Mouse (Mus musculus): ENCODE data around the gene Abcb9.
A peak's percentile ranks its signal among the peaks of the same experiment; 100 is the strongest.
"Not testable (repeated sequence)": the region's sequence is repeated elsewhere in the genome, so short reads cannot be mapped to it uniquely, and the experiment has no call there.

Abcb9 gene

DNA sequence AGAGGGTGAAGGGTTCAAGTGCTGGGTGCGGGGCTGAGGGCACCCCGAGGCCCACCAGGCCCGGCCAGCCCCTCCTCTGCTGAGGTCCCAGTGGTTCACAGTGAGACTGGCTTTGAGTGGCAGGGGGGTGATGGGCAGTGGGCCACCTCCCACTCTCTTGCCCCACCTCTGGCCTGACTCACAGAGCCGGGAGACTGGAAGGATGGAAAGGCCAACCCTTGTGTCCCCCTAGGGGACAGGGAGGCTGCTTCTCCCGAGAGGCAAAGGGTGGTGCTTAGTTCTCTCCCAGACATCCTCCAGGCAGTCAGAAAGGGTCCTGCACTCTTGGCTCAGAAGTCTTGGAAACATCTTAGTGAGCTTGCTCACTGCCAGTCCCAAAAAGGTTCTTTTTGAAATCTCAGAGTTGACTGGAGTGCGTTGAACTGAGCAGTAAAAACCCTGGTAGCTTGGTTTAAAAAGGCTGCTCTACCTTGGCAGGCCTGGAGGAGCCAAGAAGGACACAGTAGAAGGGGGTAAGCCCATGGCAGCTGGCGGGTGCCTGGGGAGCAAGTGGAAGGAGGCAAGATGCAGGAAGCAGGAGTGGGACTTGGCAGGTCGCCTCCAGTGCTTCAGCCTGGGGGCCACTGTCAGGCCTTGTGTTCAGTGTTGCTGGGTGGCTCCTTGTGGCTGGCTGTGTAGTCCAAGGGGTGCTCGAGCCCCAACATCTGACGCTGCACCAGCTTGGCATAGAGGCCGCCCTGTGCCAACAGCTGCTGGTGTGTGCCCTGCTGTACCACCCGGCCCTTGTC is 33.4 kb downstream of the Abcb9 start:
- no peak for DNase-seq (ENCODE audit: extremely low read depth, low read depth, low spot score)

DNA sequence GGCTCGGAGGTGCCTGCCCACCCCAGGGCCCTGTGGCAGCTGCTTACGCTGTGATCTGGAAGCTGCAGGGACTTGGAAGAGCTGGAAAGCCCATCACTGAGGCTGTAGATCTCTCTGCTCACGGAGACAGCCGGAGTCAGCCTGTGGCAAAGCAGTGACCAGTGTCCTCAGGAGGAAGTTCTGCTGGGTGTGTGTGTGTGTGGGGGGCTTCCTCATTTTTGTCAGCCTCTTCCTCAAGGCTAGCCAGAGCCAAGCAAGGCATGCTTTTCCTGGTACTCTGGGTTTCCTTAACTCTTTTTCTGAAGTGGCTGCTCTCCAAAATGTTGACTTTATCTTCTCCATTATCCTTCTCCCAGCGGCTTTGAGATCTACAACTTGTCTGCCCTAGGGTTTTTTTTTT is 35.9 kb downstream of the Abcb9 start:
- DNase-seq (ENCODE audit: extremely low read depth, low read depth, low spot score) = no peak

GRCm38 (mm10) chr5:124058749-124059148 is 36.8 kb downstream of the Abcb9 start:
- no peak for DNase-seq (ENCODE audit: extremely low read depth, low read depth, low spot score)

DNA sequence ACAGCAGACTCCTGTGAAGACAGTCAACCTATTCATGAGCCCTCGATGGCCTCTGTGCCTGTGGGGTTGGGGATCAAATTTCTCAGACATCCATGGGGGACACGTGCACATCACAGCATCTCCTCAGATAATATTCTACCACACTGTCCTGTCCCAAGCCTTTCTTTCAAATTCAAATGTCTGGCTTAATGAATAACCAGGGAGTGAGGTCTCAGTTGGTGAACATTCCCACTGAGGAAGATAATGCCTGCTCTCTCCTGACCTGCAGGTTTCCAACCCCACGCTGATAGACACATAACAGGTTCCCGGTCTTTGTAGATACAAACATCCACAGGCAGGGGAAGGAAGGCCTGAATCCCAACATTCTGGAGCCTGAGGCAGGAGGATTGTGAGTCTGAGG is 38.6 kb downstream of the Abcb9 start:
- DNase-seq (ENCODE audit: extremely low read depth, low read depth, low spot score) = no peak

DNA sequence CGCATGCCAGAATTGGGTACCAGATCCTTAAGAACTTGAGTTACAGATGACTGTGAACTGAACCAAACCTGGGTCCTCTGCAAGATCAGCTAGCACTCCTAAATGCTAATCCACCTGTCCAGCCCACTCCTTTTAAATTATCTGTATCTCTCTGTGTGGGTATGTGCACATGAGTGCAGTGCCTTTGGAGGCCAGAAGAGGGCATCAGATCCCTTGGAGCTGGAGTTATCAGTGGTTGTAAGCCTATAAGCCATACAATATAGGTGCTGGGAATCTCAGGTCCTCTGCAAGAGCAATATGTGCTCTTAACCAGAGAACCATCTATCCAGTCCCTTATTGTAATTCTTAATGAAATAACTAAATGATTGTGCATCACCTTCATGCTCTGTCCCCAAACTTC is 39.4 kb downstream of the Abcb9 start:
- no peak for DNase-seq (ENCODE audit: extremely low read depth, low read depth, low spot score)

- not testable (repeated sequence) for DNase-seq (ENCODE audit: extremely low read depth, low read depth, low spot score)
Observed at GRCm38 (mm10) chr5:124052641-124053040, 43.0 kb downstream of the Abcb9 start.

DNA sequence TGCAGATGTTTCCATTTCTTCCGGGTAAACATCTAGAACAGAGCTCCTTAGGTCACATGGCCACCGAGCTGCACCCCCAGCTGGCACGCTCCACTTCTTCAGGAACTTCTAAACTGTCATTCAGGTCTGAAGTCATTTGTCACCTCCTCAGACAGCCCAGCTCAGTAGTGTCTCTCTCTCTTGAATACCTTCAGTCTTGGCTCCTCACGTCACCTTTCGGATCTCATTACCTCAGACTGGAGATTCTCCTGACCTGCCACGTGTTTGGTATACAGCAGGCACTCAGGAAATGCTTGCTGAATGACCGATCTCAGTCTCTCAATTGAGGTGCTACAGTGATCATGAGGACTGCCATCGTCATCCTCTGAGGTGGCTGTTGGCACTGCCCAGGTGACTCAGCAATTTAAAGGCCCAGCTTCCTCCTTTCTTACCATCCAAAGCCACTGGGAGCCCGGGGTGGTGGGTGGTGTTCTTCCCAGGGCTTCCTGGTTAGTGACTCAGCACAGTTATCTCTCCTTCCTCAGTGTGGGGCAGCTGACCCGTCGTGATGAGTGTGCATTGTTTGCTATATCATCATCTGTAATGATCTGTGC is 43.6 kb downstream of the Abcb9 start:
- DNase-seq (ENCODE audit: extremely low read depth, low read depth, low spot score) = no peak

- DNase-seq (ENCODE audit: extremely low read depth, low read depth, low spot score) = no peak
Observed at GRCm38 (mm10) chr5:124050095-124051050, 45.2 kb downstream of the Abcb9 start.

DNA sequence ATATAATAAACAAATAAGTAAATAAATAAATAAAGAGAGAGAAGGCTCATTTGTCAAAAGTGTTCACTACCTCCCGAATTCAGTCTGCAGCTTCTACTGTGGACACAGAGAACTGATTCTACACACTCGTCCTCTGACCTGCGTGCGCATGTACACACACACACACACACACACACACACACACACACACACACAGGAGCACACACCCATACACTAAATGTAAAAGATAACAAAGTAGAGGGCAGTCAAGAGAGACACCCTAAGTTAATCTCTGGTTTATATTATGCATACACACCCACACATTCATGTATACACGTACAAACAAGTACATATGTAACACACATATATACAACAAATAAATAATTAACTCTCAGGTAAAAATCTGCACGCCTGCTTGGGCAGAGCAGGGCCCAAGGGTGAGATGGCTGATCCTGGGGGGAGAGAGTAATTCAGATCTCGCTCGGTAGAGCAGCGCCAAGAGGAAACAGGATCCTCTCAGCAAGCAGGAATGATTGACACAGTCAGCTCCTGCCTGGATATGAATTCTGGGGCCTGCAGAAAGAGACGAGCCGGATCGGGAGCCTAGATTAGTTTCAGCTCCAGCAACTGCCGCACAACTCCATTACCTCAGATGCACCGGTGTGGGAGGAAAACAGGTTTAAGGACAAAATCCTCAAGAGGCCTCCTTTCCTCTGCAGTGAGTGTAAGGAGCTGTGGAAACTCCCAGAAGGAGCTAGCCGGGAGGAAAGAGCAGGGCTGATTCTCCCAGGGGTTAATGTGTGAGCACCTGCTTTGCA is 46.2 kb downstream of the Abcb9 start:
- no peak for DNase-seq (ENCODE audit: extremely low read depth, low read depth, low spot score)

GRCm38 (mm10) chr5:124046741-124047401 is 48.7 kb downstream of the Abcb9 start:
- DNase-seq (ENCODE audit: extremely low read depth, low read depth, low spot score) = peak; percentile 86

- DNase-seq (ENCODE audit: extremely low read depth, low read depth, low spot score) = no peak
Observed at GRCm38 (mm10) chr5:124045453-124046010, 50.1 kb downstream of the Abcb9 start.

DNA sequence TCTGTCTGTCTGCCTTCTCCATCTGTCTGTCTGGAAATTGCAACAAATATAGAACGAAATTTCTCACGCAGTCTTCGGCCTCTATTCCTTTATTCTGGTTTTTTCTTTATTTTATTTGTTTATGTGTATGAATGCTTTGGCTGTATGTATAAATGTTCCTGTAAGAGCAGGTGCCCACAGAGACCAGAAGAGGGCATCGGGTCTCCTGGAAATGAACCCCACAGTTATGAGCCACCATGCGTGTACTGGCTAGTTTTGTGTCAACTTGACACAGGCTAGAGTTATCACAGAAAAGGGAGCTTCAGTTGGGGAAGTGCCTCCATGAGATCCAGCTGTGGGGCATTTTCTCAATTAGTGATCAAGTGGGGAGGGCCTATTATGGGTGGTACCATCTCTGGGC is 51.6 kb downstream of the Abcb9 start:
- no peak for DNase-seq (ENCODE audit: extremely low read depth, low read depth, low spot score)

- DNase-seq (ENCODE audit: extremely low read depth, low read depth, low spot score) = peak; percentile 83
Observed at GRCm38 (mm10) chr5:124043212-124043978, 52.2 kb downstream of the Abcb9 start.

DNA sequence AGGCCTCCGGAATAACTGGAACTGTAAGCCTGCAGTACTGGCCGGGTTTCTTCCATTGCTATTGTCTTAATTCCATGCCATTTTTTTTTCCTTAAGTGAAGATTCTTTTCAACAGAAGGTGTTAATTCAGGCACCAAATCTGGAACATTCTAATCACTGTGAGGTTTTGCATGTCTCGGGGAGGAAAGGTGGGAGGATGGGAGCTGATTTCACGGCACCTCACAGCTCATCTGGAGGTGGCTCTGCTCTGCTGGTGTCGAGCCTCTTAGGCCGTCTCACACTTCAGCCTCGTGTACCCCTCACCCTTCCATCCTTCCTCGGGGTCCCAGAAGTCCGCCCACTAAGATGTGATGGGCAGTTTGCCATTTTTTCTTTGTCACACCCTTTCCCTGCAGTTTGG is 54.5 kb downstream of the Abcb9 start:
- DNase-seq (ENCODE audit: extremely low read depth, low read depth, low spot score) = no peak

- DNase-seq (ENCODE audit: extremely low read depth, low read depth, low spot score) = no peak
Observed at GRCm38 (mm10) chr5:124039602-124040001, 56.0 kb downstream of the Abcb9 start.

GRCm38 (mm10) chr5:124036836-124037235 is 58.8 kb downstream of the Abcb9 start:
- no peak for DNase-seq (ENCODE audit: extremely low read depth, low read depth, low spot score)

GRCm38 (mm10) chr5:124036341-124036740 is 59.3 kb downstream of the Abcb9 start:
- no peak for DNase-seq (ENCODE audit: extremely low read depth, low read depth, low spot score)

DNA sequence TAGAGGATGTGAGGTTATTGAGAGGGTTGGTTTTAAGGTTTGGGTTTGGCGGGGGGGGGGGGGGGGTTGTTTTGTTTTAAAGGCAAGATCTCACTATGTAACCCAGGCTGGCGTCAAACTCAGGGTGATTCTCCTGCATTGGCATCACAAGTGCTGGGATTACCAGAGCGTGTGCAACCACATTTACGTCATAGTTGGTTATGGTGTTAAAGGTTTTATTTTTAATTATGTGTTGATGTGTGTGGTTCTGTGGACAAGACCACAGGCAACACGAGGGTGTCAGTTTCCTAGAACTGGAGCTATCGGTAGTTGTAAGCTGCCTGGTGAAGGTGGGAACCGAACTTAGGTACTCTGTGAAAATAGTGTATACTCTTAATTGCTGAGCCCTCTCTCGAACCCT is 59.8 kb downstream of the Abcb9 start:
- no peak for DNase-seq (ENCODE audit: extremely low read depth, low read depth, low spot score)

DNA sequence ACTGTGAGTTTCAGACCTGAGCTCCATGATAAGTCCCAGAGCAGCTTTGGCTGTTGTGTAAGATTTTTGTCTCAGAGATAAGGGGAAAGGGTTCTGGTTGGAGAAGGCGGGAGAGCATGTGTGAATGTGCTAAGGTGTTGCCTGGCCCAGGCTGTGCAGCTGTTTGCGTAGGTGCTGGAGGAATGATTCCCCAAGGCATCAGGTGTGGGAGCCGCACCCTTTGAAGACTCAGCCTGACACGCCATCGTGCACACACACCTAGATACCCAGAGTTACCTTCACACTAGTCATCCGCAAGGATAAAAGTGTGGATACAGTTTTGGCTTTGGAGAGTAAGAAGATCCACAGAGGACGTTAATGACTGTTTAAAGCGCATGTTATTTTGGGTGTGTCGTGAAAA is 60.2 kb downstream of the Abcb9 start:
- DNase-seq (ENCODE audit: extremely low read depth, low read depth, low spot score) = no peak

All from fat pad, adult 2 months (tissue).